Mouse (Mus musculus) heart, embryonic 11.5 days (tissue): ENCODE measurements around the gene Dnaja3. TPM values are rescaled to one million over a fixed set of nuclear protein-coding genes. Genes with fewer than 3 reads are reported as not detected.

Experiments
- ATAC-seq: fragments of 200-750 bp; cut with Nextera tagmentation; replicated peaks from 2 replicates; pipeline ENCODE4 v1.8.0; 2017; ENCODE audit warnings: moderate library complexity; ENCODE audit not compliant: insufficient number of reproducible peaks, low FRiP score, low TSS enrichment
- H3K27ac ChIP-seq: fragments of 300-500 bp; sonication (generic); 2 replicates; pipeline ENCODE4 v1.5.1; 2014; ENCODE audit warnings: mild to moderate bottlenecking, low read depth, low read length
- H3K27me3 ChIP-seq: fragments of 300-500 bp; sonication (generic); 2 replicates; pipeline ENCODE4 v1.6.1; 2014; ENCODE audit warnings: mild to moderate bottlenecking, low read length, mixed read lengths; ENCODE audit not compliant: control insufficient read depth, insufficient read depth
- H3K36me3 ChIP-seq: fragments of 300-500 bp; sonication (generic); 2 replicates; pipeline ENCODE4 v1.6.1; 2014; ENCODE audit warnings: mild to moderate bottlenecking, low read length, moderate library complexity, mixed read lengths; ENCODE audit not compliant: control insufficient read depth, insufficient read depth
- H3K4me1 ChIP-seq: fragments of 300-500 bp; sonication (generic); 2 replicates; pipeline ENCODE4 v1.6.1; 2014; ENCODE audit warnings: low read length; ENCODE audit not compliant: control insufficient read depth, insufficient read depth
- H3K4me2 ChIP-seq: fragments of 300-500 bp; sonication (generic); 2 replicates; pipeline ENCODE4 v1.6.1; 2014; ENCODE audit warnings: mild to moderate bottlenecking, moderate library complexity
- H3K4me3 ChIP-seq: fragments of 300-500 bp; sonication (generic); 2 replicates; pipeline ENCODE4 v1.5.1; 2014; ENCODE audit warnings: low read depth, low read length
- H3K9ac ChIP-seq: fragments of 300-500 bp; sonication (generic); 2 replicates; pipeline ENCODE4 v1.6.1; 2014; ENCODE audit warnings: mild to moderate bottlenecking, low read depth, low read length, moderate library complexity
- H3K9me3 ChIP-seq: fragments of 300-500 bp; sonication (generic); replicated peaks from 2 replicates; pipeline ENCODE4 v1.6.1; 2016; ENCODE audit warnings: low read length; ENCODE audit not compliant: control insufficient read depth
- WGBS: fragments of 180-500 bp; shearing (Covaris S2); extraction: QIAGEN DNeasy Blood & Tissue Kit; methylation state at CpG from one replicate; pipeline ENCODE4 v1.1.7; 2014; ENCODE audit not compliant: insufficient replicate concordance; 5-methylcytosine and 5-hydroxymethylcytosine counted together
- polyA plus RNA-seq: library from polyadenylated mRNA; unstranded; fragments of >200 nt; fragmentation: Nextera tagmentation; extraction: Ambion mirVana; gene quantifications from 2 replicates; pipeline ENCODE4 v1.2.1, GENCODE M21; 2014

Gene Dnaja3
- polyA plus RNA-seq, 1 experiment from 2014 or later, result 63.6 TPM

DNA sequence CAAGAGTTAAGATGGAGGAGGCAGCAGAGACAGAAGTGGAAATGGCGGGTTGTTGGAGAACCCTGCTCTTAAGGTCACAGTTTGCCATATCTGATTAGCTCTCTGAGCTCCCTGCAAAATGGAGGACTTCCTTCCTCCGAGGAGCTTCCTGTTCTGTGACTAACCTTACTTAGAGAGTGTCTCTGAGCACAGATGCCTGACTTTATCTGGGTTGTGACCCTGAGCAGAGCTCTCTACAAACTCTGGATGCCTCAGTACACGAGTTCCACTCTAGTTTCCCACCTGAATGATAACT, 83.1 kb downstream of the Dnaja3 start:
- no peak for ATAC-seq
- no peak overlapping the region for H3K4me2 ChIP-seq

GRCm38 (mm10) chr16:4725266-4725665, 85.5 kb downstream of the Dnaja3 start:
- no peak for ATAC-seq
- no peak overlapping the region for H3K27ac ChIP-seq
- H3K36me3 ChIP-seq, result no peaks in the 10 kb centered on the region
- H3K4me3 ChIP-seq, result no peak overlapping the region
- H3K9ac ChIP-seq, result no peak overlapping the region
- no peak overlapping the region for H3K4me2 ChIP-seq
- no peaks in the 10 kb centered on the region for H3K9me3 ChIP-seq
- no peaks in the 10 kb centered on the region; the same call in 1 of the 2 replicates for H3K27me3 ChIP-seq
- 68% methylated on average over 4 of the region's 4 CpGs for WGBS
- peaks cover 7% of the 10 kb centered on the region; the same call in 1 of the 2 replicates for H3K4me1 ChIP-seq

More for the DNA sequence above, 83.1 kb downstream of the Dnaja3 start:
- 51% methylated on average over 3 of the region's 3 CpGs for WGBS
- Histone ChIP-seq H3K9ac (no peak overlapping the region), H3K27me3 (no peaks in the 10 kb centered on the region; the same call in 1 of the 2 replicates), H3K36me3 (no peaks in the 10 kb centered on the region), H3K9me3 (no peaks in the 10 kb centered on the region), H3K4me3 (no peak overlapping the region), H3K4me1 (peaks cover 4% of the 10 kb centered on the region; the same call in 1 of the 2 replicates), H3K27ac (no peak overlapping the region)

DNA sequence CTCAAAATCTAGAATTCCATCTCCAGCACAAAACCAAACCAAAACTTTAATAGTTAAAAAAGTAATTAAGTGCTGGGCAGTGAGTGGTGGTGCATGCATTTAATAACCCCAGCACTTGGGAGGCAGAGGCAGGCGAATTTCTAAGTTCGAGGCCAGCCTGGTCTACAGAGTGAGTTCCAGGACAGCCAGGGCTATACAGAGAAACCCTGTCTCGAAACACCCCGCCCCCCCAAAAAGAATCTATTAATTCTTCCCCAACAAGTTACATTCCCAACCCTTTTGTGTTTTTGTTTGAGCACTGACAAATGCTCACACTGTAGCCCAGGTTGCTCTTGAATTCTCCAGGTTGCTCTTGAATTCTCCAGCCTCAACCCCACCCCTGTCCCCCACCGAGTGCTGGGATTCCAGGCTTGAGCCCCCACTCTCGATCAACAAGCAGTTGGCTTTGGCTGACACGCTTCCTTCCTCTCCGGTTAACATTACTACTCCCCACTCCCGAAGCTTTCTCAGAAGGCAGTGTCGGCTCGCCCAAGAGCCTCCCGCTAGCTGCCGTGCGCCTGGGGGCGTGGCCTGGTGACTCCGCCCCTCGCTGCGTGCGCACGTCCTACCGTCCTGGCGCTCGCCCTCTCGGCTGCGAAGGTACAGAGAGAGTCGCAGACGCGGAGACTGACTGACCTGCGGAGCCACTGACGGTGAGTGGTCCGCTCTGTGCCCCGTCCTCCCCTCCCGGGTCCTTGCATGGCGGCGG, 86.2 kb downstream of the Dnaja3 start, which contains the start of gene Hmox2:
Hmox2 (plus strand) TSS at position 582 of the 748 bp plus-strand sequence.
- H3K4me2 ChIP-seq, result peak within 1 kb of the TSS; percentile 95
- peak within 1 kb of the TSS; percentile 84 for H3K27ac ChIP-seq
- H3K27me3 ChIP-seq, result no peaks in the 10 kb centered on the region; the same call in 1 of the 2 replicates
- H3K4me1 ChIP-seq, result peaks cover 7% of the 10 kb centered on the region; the same call in 1 of the 2 replicates
- ATAC-seq, result peak; percentile 95
- H3K9me3 ChIP-seq, result no peaks in the 10 kb centered on the region
- peak within 1 kb of the TSS; percentile 73 for H3K4me3 ChIP-seq
- 6% methylated on average over 35 of the region's 35 CpGs for WGBS
- H3K9ac ChIP-seq, result peak within 1 kb of the TSS; percentile 91
- H3K36me3 ChIP-seq, result no peaks in the 10 kb centered on the region

- under 1% methylated on average over 40 of the region's 40 CpGs for WGBS
- Histone ChIP-seq H3K9me3 (no peaks in the 10 kb centered on the region), H3K27me3 (no peaks in the 10 kb centered on the region; the same call in 1 of the 2 replicates), H3K4me1 (peaks cover 7% of the 10 kb centered on the region; the same call in 1 of the 2 replicates), H3K4me3 (peak overlapping the region; percentile 73), H3K4me2 (peak overlapping the region; percentile 95), H3K27ac (peak overlapping the region; percentile 84), H3K9ac (peak overlapping the region; percentile 91), H3K36me3 (no peaks in the 10 kb centered on the region)
- ATAC-seq, result peak; percentile 73
Observed at GRCm38 (mm10) chr16:4726528-4727128, 86.8 kb downstream of the Dnaja3 start.

DNA sequence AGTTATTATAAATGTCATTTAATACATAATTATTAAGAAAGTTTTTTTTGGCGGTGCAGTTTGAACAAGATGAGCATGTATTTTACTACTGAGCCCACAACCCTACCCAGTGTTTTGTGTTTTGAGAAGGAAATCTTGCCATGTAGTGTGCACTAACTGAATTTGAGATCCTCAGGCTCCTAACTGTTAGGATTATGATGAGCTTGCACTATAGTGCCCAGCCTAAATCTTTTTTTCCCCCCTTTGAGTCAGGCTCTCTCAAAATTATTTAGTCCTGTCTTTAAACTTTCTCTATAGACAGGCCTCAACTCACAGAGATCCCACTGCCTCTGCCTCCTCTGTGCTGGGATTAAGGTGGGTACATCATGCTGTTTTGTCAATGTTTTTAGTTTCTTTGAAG, 87.7 kb downstream of the Dnaja3 start:
- no peak overlapping the region for H3K9ac ChIP-seq
- no peak for ATAC-seq

DNA sequence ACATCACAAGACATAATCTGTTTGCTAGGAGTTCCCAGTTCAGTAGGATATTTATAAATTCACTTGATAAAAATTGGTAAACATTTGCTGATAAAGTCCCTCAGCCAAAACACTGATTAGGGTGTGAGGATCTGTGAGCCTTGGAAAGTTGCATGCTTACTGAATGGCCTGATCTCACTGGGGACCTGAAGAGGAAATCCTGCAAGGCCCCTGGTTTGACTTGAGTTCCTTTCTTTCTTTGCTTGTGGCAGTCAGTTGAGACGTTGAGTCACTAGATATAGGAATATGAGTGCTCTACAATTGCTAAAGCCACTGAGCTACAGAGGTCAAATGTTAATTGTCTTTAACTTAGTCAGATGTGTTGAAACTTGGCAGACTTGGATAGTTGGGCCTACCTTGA, 88.2 kb downstream of the Dnaja3 start:
- H3K27ac ChIP-seq, result no peak overlapping the region

More for the DNA sequence above, 87.7 kb downstream of the Dnaja3 start:
- peak overlapping the region; percentile 95 for H3K4me2 ChIP-seq
- H3K4me3 ChIP-seq, result peak overlapping the region; percentile 12; the same call in 1 of the 2 replicates
- peaks cover 7% of the 10 kb centered on the region; the same call in 1 of the 2 replicates for H3K4me1 ChIP-seq
- no peaks in the 10 kb centered on the region for H3K36me3 ChIP-seq
- no peaks in the 10 kb centered on the region; the same call in 1 of the 2 replicates for H3K27me3 ChIP-seq
- H3K27ac ChIP-seq, result no peak overlapping the region
- WGBS, result 88% methylated on average over 1 of the region's 1 CpGs
- no peaks in the 10 kb centered on the region for H3K9me3 ChIP-seq

DNA sequence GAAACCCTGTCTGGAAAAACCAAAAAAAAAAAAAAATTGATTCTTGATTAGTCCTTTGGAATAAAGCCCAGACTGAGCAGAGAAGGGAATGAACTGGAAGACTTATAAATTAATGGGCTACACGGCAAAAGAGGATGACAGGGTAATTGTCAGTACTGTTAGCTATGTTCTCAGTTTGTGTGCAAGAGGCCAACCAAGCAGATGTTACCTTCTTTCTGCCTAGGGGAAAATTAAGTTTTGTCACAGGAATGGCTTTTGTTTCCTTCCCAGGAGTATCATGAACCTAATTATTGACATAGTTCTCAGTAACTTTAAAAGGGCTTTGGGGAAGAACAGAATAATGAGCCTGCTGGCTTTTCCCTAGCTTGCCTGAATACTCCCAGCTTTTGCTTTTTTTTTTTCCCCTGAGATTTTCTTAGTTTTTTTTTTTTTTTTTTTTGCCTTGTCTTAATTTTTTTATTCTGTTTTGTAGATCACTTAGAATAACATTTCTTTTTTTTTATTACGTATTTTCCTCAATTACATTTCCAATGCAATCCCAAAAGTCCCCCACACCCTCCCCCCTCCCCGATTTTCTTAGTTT, 91.1 kb downstream of the Dnaja3 start:
- Histone ChIP-seq H3K4me2 (no peak overlapping the region), H3K27ac (no peak overlapping the region), H3K36me3 (no peaks in the 10 kb centered on the region), H3K9me3 (no peaks in the 10 kb centered on the region), H3K27me3 (no peaks in the 10 kb centered on the region), H3K4me3 (no peak overlapping the region), H3K4me1 (peaks cover 7% of the 10 kb centered on the region; the same call in 1 of the 2 replicates), H3K9ac (no peak overlapping the region)
- no peak for ATAC-seq
- WGBS, result 85% methylated on average over 3 of the region's 3 CpGs

More for the DNA sequence above, 88.2 kb downstream of the Dnaja3 start:
- peak overlapping the region; percentile 12; the same call in 1 of the 2 replicates for H3K4me3 ChIP-seq
- H3K27me3 ChIP-seq, result no peaks in the 10 kb centered on the region; the same call in 1 of the 2 replicates
- peaks cover 7% of the 10 kb centered on the region; the same call in 1 of the 2 replicates for H3K4me1 ChIP-seq
- H3K9ac ChIP-seq, result no peak overlapping the region
- 39% methylated on average over 1 of the region's 1 CpGs for WGBS
- no peaks in the 10 kb centered on the region for H3K9me3 ChIP-seq
- no peaks in the 10 kb centered on the region for H3K36me3 ChIP-seq
- H3K4me2 ChIP-seq, result peak overlapping the region; percentile 95; the same call in 1 of the 2 replicates
- no peak for ATAC-seq

- ATAC-seq, result no peak
- WGBS, result 87% methylated on average over 2 of the region's 2 CpGs
Observed at GRCm38 (mm10) chr16:4736262-4736661, 96.5 kb downstream of the Dnaja3 start.

More at GRCm38 (mm10) chr16:4736262-4736661, 96.5 kb downstream of the Dnaja3 start:
- Histone ChIP-seq H3K9me3 (no peaks in the 10 kb centered on the region), H3K36me3 (no peaks in the 10 kb centered on the region), H3K4me2 (no peak overlapping the region), H3K4me3 (no peak overlapping the region), H3K9ac (no peak overlapping the region), H3K4me1 (no peaks in the 10 kb centered on the region), H3K27ac (no peak overlapping the region), H3K27me3 (no peaks in the 10 kb centered on the region)
